Mouse (Mus musculus) CD8-positive naive resting alpha-beta T cell, adult 2 months (primary cell): ENCODE results near the gene Gm10972.
"Not testable (repeated sequence)": the region's sequence is repeated elsewhere in the genome, so short reads cannot be mapped to it uniquely, and the experiment has no call there.

ENCODE experiments used
- DNase-seq, 2 experiments: peaks; one replicate each; pipeline ENCODE4 v3.0.0; 2022; ENCODE audit warnings: low read depth in 2 of 2, low spot score in 2 of 2

Gm10972 gene

DNA sequence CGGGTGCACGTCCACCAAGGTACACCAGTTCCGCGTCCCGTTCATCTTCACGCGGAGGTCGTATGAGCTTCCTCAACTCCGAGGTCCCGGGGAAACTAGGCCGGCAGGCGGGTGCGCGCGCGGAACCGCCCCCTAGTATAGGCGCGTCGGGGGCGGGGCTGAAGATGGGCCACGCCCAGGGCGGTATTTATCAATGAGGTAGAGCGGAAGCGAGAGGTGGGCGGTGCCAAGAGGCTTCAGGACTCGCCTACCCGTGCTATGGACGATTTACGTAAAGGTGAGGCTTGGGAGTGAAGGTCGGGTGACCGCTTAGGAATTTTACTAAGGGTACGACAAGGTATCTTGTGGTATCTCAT is 15.8 kb downstream of the Gm10972 start, which contains the start of gene Tuft1:
TSS of gene Tuft1 (minus strand) at position 133 of the 356 bp plus-strand sequence.
- peak; percentile 74 to 83 for DNase-seq

DNA sequence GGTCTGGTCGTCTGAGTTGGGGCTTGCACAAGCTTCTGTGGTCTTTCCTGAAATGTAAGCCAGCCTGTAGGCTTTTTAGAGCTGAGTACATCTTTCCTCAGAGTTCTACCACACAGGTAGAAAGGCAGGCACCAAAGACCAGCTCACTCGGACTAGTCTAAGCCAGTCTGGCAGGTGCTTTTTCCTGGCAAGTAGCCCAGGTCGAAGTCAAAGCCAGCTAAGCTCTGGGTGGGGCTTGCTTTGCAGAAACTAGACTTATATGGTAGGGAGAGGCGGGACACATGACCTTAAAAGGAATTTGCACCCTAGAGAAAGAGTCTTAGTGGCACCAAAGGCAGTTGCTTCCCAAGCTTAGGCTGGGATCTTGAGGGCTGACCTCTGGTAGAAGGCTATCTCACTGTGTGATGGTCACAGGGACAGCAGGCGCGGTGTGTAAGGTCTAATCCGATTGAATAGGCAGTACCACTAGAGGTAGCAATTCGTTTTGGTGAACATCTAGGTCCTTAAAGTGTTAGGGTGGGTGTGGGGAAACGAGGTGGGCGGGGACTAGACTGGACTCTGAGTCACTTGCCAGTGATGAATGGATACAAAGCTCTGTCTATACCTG is 16.3 kb downstream of the Gm10972 start:
- DNase-seq, result not testable (repeated sequence)

DNA sequence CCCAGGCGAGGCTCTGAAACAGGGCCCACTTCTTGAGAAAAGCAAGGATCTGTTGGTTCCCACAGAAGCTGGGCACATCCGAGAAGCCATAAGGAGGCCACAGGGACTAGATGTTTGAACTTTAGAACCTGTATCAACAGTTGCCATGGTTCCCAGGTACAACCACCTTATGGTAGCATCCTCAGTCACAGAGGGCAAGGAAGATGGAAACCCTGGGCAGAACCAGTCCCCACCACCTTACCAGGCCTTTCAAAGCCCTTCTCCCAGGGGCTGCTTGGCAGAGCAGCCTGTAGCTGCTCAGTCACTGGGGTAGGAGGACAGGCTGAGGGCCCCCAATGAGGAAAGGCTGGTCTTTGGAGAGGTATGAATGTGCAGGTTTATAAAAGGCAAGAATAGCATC is 17.9 kb downstream of the Gm10972 start:
- not testable (repeated sequence) for DNase-seq

DNA sequence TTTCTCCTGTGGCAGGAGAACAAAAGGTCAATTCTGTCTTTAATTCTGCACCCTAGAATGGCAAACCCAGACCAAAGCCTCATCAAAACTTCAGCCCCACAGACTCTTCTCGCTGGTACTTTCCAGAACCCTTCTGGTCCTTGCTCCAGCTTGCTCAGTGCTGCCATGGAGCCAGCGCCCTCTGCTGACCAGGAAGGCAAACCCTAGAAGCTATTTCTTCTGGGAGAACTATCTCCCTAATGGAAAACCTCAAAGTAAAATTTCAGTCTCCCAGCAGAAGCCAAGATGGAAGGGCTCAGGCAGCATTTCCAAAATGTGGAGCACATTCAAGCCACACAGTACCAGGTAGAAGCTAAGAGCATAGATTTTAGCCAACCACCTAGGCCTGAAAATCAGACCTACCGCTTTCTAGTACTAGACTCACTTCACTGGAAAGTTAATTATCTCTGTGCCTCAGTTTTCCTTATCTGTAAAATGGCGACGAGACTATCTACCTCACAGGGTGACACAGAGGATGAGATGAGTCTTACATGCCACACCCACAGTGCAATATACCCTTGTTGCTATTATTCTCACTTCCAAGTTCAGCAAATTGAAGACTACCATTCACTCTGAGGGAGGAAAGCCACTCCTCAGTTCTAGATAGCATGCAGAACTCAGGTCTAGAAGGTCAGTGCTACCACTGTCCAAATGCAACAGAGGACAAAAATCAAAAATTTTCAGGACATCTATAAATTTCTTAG is 22.3 kb downstream of the Gm10972 start:
- not testable (repeated sequence) for DNase-seq

DNA sequence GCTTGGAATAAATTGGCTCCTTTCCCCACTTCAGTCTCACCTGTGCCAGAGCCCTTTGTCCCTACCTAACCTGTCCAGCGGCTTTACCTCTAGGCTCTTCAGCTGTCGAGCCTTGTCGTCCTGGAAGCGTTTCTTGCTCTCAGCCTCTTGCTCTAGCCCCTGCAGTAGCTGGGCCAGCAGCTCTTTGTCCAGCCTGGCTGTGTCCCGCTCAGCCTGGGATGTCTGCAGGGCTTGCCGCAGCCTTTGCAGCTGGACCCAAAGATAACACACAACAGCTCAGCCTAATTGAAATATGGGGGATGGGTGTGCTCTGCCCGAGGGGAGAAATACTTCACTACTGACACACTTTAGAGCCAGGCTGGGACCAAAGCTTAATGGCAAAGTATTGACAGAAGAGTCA is 23.0 kb downstream of the Gm10972 start:
- DNase-seq, result not testable (repeated sequence)

DNA sequence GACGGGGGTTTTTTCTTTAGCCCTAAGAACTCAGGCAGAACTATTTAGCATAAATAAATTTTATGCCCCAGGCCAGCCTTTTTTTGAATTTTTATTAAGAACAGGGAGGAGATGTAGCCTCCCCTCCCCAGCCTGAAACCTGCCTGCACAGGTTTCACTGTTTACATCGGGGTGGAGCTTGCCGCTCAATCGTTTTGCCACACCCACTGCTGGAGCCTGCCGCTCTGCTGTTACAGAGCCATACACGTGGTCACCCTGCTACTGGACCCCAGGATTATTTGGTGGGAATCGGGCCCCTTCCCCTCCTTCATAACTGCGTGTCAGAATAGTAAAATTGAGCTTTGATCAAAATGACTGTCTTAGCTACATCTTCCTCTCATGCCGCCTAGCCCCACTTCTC is 32.2 kb downstream of the Gm10972 start:
- not testable (repeated sequence) for DNase-seq

DNA sequence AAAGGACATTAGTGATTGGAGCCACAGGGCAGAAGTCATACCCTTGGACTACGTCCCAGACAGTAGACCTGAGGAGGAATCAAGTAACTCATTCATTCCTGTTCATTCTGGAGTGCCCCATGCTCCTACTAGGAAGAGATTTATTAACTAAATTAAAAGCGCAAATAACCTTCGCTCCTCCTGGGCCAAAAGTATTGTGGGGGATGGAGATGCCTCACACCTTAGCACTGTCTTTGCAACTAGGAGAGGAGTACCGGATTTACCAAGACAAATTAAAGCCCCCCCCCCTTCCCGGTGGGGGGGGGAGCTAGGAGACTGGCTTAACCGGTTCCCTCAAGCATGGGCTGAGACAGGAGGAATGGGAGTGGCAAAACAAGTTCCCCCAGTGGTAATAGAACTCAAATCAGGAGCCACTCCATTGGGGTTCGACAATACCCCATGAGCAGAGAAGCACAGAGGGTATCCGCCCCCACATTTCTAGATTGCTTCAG is 36.5 kb downstream of the Gm10972 start:
- DNase-seq, result no peak

DNA sequence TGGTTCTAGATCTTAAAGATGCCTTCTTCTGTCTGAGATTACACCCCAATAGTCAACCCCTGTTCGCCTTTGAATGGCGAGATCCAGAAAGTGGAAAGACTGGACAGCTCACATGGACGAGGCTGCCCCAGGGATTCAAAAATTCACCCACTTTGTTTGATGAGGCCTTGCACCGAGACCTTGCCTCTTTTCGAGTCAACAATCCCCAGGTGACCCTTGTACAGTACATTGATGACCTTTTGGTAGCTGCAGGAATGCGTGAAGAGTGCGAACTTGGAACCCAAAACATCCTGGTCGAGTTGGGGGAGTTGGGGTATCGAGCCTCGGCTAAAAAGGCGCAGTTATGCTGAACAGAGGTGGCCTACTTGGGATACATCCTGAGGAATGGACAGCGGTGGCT is 37.1 kb downstream of the Gm10972 start:
- not testable (repeated sequence) for DNase-seq

DNA sequence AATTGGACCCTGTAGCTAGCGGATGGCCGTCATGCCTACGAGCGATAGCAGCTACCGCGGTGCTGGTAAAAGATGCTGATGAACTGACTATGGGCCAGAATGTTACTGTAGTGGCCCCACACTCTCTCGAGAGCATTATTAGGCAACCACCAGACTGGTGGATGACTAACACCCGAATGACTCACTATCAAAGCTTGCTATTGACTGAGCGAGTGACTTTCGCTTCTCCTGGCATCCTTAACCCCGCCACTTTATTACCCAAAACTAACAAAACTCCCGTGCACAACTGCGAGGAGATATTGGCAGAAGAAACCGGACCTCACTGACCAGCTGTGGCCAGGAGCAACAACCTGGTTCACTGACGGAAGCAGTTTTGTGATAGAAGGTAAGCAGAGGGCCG is 37.9 kb downstream of the Gm10972 start:
- no peak for DNase-seq

DNA sequence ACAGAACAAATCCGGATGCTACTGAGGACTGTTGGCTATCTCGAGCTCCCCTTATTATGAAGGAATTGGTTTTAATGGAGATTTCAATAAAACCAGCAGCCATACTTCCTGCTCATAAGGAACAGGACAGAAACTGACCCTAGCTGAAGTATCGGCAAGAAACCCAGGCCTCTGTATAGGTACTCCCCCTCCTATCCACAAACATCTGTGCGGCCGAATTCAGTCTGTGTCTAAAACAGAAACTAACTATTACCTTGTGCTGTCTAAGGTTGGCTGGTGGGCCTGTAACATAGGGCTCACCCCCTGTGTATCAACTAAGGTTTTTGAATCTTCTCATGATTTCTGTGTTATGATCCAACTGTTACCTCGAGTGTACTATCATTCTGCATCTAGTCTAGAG is 40.7 kb downstream of the Gm10972 start:
- no peak for DNase-seq

DNA sequence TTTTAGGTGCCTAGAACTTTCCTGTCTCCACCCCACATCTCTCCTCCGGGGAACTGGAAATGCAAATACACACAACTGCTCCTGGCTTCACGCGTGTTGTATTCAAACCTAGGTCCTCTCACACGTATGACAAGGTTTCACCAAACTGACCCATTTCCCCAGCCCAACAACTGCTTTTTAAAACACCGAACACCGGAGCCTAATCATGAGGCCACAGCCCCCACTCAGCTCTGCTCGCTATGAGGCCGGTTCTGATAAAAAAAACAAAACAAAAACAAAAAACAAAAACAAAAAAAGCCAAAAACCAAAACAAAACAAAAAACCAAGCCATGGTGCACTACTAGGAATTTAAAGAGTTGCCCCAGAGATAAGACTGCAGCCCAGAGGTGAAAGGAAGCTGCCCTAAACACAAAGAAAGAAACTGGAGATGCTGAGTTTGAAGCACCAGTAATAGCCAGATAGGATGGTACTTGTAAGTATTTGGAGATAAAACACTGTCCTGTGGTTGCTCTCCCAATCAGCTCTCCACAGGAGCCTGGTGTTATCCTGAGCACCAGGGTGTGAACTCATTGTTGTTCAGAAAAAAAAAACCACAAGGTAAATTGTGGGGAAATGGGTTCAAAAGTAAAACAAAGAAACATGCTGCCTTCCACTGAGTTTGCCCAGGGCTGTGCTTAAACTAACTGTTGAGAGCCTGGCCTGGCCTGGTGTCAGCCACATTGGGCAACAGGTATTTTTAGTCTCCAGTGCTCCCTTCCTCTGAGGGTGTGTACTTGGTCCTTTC is 43.3 kb downstream of the Gm10972 start:
- DNase-seq, result not testable (repeated sequence)

DNA sequence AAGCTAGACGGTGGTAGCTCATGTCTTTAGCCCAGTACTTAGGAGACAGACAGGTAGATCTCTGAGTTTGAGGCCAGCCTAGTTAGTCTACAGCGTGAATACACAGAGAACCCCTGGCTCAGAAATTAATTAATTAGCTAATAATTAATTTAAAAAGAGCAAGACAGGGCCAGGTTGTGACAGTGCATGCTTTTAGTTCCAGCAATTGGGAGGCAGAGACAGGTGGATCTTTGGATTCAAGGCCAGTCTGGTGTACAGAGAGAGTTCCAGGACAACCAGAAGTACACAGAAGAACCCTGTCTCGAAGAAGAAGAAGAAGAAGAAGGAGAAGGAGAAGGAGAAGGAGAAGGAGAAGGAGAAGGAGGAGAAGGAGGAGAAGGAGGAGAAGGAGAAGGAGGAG is 45.8 kb downstream of the Gm10972 start:
- not testable (repeated sequence) for DNase-seq

DNA sequence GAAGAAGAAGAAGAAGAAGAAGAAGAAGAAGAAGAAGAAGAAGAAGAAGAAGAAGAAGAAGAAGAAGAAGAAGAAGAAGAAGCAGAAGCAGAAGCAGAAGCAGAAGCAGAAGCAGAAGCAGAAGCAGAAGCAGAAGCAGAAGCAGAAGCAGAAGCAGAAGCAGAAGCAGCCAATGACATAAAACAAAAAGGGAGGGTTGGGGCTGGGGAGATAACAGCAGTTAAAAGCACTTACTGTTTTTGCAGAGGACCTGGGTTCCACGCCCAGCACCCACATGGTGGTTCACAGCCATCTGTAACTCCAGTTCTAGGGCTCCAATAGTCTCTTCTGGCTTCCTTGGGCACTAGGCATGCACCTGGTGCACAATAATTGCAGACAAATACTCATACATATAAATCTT is 46.3 kb downstream of the Gm10972 start:
- not testable (repeated sequence) for DNase-seq

DNA sequence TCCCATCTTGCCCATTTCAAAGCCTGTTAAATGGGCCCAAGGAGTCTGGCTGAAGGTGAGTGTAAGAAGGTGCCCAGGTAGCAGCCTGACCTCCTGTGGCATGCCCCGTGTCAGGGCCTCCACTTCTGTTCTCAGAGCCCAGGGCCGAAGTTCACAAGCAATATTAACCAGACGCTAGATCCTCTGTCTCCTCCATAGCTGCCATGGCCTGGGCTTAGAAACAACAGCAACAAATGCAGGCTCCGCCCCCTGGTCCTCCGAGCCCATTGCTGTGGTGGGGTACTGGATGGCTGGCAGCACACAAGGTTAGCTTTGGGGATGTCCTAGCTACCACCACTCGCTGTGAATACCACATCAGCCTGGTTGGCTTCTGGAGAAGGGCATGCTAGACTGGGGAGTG is 47.2 kb downstream of the Gm10972 start:
- not testable (repeated sequence) for DNase-seq

DNA sequence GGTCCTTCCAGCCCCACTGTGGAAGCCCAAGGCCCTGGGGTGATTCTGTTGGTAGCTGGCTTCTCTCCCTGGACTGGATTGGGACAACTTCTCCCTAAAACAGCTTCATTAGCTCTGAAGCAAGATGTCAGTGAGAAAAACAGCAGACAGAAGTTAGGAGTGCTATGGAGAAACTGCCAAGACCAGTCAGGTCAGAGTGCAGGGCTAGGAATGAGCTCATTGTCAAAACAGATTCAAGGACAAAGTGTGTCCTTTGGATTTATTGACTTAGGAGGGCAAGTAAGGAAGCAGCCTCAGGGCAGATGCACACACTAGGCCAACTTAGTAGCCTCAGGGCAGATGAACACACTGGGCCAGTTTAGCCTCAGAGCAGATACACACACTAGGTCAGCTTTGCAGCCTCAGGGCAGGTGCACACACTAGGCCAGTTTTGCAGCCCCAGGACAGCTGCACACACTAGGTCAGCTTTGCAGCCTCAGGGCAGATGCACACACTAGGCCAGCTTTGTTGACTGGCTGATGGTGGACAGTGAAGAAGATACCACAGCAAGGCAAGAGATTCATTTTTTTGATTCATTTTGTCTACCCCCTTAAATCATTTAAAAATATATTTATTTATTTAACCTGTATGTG is 47.8 kb downstream of the Gm10972 start:
- DNase-seq, result no peak

DNA sequence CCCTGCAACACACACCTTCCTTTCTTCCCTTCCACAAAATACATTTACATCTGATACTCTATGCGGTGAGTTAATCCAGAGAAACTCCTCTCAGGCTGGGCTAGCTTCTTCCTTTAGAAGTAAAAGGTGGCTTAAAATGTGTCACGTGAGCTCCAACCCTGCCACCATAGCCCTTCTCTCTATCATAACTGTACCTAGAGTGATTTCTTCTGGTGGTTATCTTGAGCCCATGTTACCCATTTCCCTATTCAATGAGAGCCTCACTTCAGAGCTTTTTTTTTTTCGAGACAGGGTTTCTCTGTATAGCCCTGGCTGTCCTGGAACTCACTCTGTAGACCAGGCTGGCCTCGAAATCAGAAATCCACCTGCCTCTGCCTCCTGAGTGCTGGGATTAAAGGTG is 48.8 kb downstream of the Gm10972 start:
- DNase-seq, result not testable (repeated sequence)
